Mouse (Mus musculus): Measurements from ENCODE around the gene Mien1.

DNA sequence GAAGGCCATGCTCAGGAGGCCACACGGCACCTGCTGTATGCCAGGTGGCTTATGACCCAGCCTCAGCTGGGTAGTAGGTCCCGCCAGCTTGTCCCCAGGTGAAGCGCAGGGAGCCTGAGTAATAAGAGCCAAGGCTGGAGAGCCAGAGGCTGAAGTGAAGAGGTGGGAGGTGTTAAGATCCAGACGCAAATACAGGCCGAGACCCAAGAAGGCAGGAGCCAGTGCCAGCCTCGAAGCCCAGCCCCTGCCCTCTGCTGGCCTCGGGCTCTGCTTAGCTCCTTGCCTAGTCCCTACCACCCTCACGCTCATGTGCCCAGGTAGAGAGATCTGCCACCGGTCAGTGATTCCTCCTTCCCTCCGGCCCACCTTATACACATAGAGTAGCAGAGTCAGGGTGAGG, 50.5 kb downstream of the Mien1 start:
- TF ChIP-seq CTCF (IDR thresholded peaks at IDR 0.05; ENCODE audit: control insufficient read depth, insufficient read depth, low read length) (no peak), POLR2A (IDR thresholded peaks at IDR 0.05; ENCODE audit: borderline replicate concordance, control insufficient read depth, low read depth, low read length) (no peak)

All from bone marrow, adult 2 months (tissue).